Mouse (Mus musculus): Measurements from ENCODE around the gene Olfr1411. TPM values are rescaled to one million over a fixed set of nuclear protein-coding genes. Genes with fewer than 3 reads are reported as not detected.

Olfr1411 gene
- polyA plus RNA-seq, 1 experiment from 2014 or later = not detected

DNA sequence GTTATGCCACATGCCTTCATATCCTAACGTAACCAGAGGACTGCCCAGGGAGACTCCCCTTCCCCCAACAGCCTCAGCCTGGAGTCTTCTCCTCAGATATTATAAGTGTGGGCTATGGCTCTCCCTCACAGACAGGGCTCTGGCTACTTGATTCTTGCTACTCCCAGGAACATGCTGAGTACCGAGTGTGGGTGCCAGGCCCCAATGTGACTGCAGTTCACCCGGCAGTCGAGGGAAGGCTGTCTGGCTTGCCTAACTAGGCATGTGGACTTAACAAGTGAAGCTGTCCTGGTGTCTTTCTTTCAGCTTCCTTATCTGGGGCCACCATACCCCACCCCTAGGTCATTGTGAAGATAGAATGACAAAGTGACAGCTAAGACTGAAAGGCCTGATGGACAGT is 49.5 kb downstream of the Olfr1411 start:
- no peak overlapping the region for H3K27ac ChIP-seq
- no peak overlapping the region for H3K4me3 ChIP-seq
- H3K9me3 ChIP-seq = no peaks in the 10 kb centered on the region
- peaks cover 42% of the 10 kb centered on the region for H3K4me1 ChIP-seq (replicated peaks)
- H3K27me3 ChIP-seq (ENCODE audit: insufficient read depth, poor library complexity, severe bottlenecking) = peaks cover 12% of the 10 kb centered on the region
- H3K36me3 ChIP-seq = peaks cover 14% of the 10 kb centered on the region
- DNase-seq (ENCODE audit: low spot score) = no peak
- 80% methylated on average over 4 of the region's 4 CpGs for WGBS

DNA sequence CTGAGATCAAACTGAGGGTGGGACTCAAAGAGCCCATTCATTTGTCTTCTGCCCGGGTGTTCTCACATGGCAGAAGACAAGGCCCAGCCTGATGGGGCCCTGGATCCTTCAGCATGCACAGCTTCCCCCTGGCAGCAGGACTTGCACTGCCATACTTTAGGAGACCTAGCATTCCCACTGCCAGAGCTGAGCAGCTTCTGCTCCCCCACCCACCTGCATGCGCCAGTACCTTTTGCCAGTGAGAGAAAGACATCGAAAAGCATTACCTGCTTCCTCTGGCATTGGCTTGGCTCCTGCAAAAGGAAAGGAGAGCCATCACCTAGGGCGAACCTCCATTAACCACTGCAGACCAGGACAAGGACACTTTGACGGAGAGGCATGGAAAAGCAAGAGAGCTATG is 50.7 kb downstream of the Olfr1411 start:
- Histone ChIP-seq H3K4me3 (no peak overlapping the region), H3K27me3 (ENCODE audit: insufficient read depth, poor library complexity, severe bottlenecking) (peaks cover 13% of the 10 kb centered on the region), H3K4me1 (replicated peaks) (peaks cover 40% of the 10 kb centered on the region), H3K9me3 (no peaks in the 10 kb centered on the region), H3K27ac (no peak overlapping the region), H3K36me3 (0 out of 2 replicates have a peak, but pooled peaks cover 2% of the 10 kb centered on the region)
- no peak for DNase-seq (ENCODE audit: low spot score)
- WGBS = 81% methylated on average over 5 of the region's 5 CpGs

DNA sequence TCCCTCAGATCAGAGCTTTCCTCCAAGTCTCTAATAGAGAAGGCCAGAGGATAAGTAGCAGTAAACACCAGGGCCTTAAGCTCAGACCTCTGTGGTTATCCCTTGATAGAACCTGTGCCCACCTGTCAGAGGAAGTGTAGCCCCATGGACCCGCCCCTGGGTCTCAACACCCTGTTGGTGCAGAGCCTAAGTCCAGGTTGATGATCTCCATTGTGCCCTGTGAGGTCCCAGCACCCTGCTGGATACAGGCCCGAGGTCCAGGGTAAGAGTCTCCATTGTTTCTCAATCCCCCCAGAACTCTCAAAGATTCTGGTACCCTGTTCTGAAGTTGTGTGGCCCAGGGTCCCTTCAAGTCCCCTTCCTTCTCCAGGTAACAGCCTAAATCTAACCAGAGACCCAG is 51.9 kb downstream of the Olfr1411 start:
- no peak for DNase-seq (ENCODE audit: low spot score)
- H3K4me1 ChIP-seq (replicated peaks) = peaks cover 28% of the 10 kb centered on the region
- H3K4me3 ChIP-seq = no peak overlapping the region
- WGBS = 59% methylated on average over 2 of the region's 2 CpGs
- no peak overlapping the region for H3K27ac ChIP-seq
- peaks cover 16% of the 10 kb centered on the region for H3K27me3 ChIP-seq (ENCODE audit: insufficient read depth, poor library complexity, severe bottlenecking)
- no peaks in the 10 kb centered on the region for H3K36me3 ChIP-seq
- no peaks in the 10 kb centered on the region for H3K9me3 ChIP-seq

DNA sequence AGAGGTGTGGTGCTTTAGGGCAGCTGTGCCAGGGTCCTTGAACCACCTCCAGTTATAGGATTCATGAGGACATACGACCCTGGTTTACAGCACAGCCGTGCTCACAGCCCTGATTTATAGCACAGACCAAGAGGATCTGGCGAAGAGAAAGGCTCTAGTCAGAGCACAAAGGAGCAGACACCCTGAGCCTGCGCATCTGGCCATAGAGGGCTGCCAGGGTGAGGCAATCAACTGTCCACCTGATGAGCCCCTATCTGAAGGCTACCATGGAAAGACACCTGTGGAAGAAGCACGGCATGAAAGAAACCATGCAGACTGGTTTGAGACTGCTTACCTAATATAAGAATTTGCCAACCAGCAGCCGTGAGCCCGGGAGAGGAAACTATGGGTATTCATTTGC is 52.4 kb downstream of the Olfr1411 start:
- WGBS = 86% methylated on average over 7 of the region's 7 CpGs
- H3K36me3 ChIP-seq = no peaks in the 10 kb centered on the region
- no peak for DNase-seq (ENCODE audit: low spot score)

DNA sequence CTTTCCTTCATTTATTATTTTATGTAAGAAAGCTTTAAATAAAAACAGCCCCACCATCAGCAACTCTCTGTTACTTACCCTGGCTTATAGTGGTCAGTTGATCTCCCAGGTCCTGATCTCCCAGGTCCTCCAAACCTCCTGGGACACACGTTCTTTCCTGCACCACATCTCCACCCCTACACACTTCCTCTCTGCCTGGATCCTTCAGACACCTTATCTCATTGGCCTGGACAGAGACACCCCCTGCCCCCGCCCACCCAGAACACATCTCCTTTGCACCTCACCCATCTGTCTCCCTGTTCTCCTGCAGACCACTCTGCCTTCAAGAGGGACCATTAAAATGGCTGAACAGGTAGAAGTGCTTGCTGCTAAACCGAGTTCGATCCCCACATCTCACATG is 52.8 kb downstream of the Olfr1411 start:
- peaks cover 23% of the 10 kb centered on the region for H3K4me1 ChIP-seq (replicated peaks)
- DNase-seq (ENCODE audit: low spot score) = no peak
- H3K36me3 ChIP-seq = no peaks in the 10 kb centered on the region
- no peak overlapping the region for H3K4me3 ChIP-seq
- H3K27me3 ChIP-seq (ENCODE audit: insufficient read depth, poor library complexity, severe bottlenecking) = peaks cover 16% of the 10 kb centered on the region
- 74% methylated on average over 4 of the region's 4 CpGs for WGBS
- H3K9me3 ChIP-seq = no peaks in the 10 kb centered on the region
- no peak overlapping the region for H3K27ac ChIP-seq

More for the DNA sequence above, 52.4 kb downstream of the Olfr1411 start:
- peaks cover 27% of the 10 kb centered on the region for H3K4me1 ChIP-seq (replicated peaks)
- no peak overlapping the region for H3K4me3 ChIP-seq
- H3K27ac ChIP-seq = no peak overlapping the region
- H3K9me3 ChIP-seq = no peaks in the 10 kb centered on the region
- H3K27me3 ChIP-seq (ENCODE audit: insufficient read depth, poor library complexity, severe bottlenecking) = peaks cover 16% of the 10 kb centered on the region

Other genes with a start within 250 kb of the Olfr1411 start
- gene Ndufa10, start 120.6 kb upstream of the Olfr1411 start, polyA plus RNA-seq (2016; fragmentation: Nextera tagmentation; extraction: Ambion mirVana) = 291 and 296 TPM in 2 replicates
- gene Olfr1416, start 109.3 kb upstream of the Olfr1411 start, polyA plus RNA-seq (2016; fragmentation: Nextera tagmentation; extraction: Ambion mirVana) = not detected in 2 replicates
- not detected in 2 replicates for gene Olfr1415, start 98.3 kb upstream of the Olfr1411 start, polyA plus RNA-seq (2016; fragmentation: Nextera tagmentation; extraction: Ambion mirVana)
- gene Olfr1414, start 75.8 kb upstream of the Olfr1411 start, polyA plus RNA-seq (2016; fragmentation: Nextera tagmentation; extraction: Ambion mirVana) = not detected in 2 replicates
- gene Olfr1413, start 23.1 kb upstream of the Olfr1411 start, polyA plus RNA-seq (2016; fragmentation: Nextera tagmentation; extraction: Ambion mirVana) = not detected in 2 replicates
- not detected in 2 replicates for gene Olfr1412, start 8.6 kb upstream of the Olfr1411 start, polyA plus RNA-seq (2016; fragmentation: Nextera tagmentation; extraction: Ambion mirVana)
- not detected in 2 replicates for gene Olfr1410, start 11.4 kb downstream of the Olfr1411 start, polyA plus RNA-seq (2016; fragmentation: Nextera tagmentation; extraction: Ambion mirVana)
- gene Olfr12, start 23.4 kb downstream of the Olfr1411 start, polyA plus RNA-seq (2016; fragmentation: Nextera tagmentation; extraction: Ambion mirVana) = 0.18 TPM in 1 of 2 replicates, not detected in the other
- 391 and 433 TPM in 2 replicates for gene Cops9, start 47.6 kb downstream of the Olfr1411 start, polyA plus RNA-seq (2016; fragmentation: Nextera tagmentation; extraction: Ambion mirVana)
- 0.07 TPM in 1 of 2 replicates, not detected in the other for gene Otos, start 54.4 kb downstream of the Olfr1411 start, polyA plus RNA-seq (2016; fragmentation: Nextera tagmentation; extraction: Ambion mirVana)
- 72.1 and 76.0 TPM in 2 replicates for gene Gpc1, start 237.2 kb downstream of the Olfr1411 start, polyA plus RNA-seq (2016; fragmentation: Nextera tagmentation; extraction: Ambion mirVana)

Data from hindbrain, embryonic 10.5 days (tissue).